Mouse (Mus musculus): Measurements from ENCODE around the gene Arhgap28. TPM values are rescaled to one million over a fixed set of nuclear protein-coding genes. Genes with fewer than 3 reads are reported as not detected.
A peak's percentile ranks its signal among the peaks of the same experiment; 100 is the strongest.
"Not testable (repeated sequence)": the region's sequence is repeated elsewhere in the genome, so short reads cannot be mapped to it uniquely, and the experiment has no call there.

The Arhgap28 gene
- polyA plus RNA-seq, 1 experiment from 2014 or later, result 6.9 TPM

GRCm38 (mm10) chr17:67864363-67864762, 139.6 kb downstream of the Arhgap28 start:
- Histone ChIP-seq H3K27me3 (no peaks in the 10 kb centered on the region), H3K36me3 (no peaks in the 10 kb centered on the region), H3K4me1 (replicated peaks) (no peaks in the 10 kb centered on the region), H3K4me2 (replicated peaks) (no peak overlapping the region), H3K9ac (replicated peaks) (no peak overlapping the region), H3K4me3 (replicated peaks) (no peak overlapping the region), H3K9me3 (no peaks in the 10 kb centered on the region; the same call in 1 of the 2 replicates), H3K27ac (no peak overlapping the region)
- no peak for ATAC-seq
- 90% methylated on average over 10 of the region's 10 CpGs for WGBS

- no peaks in the 10 kb centered on the region for H3K9me3 ChIP-seq
- 80% methylated on average over 16 of the region's 16 CpGs for WGBS
- ATAC-seq, result peak; percentile 74
Observed at GRCm38 (mm10) chr17:67861744-67862535, 142.0 kb downstream of the Arhgap28 start.

GRCm38 (mm10) chr17:67861080-67861630, 142.8 kb downstream of the Arhgap28 start:
- Histone ChIP-seq H3K27ac (no peak overlapping the region), H3K9me3 (no peaks in the 10 kb centered on the region), H3K36me3 (no peaks in the 10 kb centered on the region; the same call in 1 of the 2 replicates), H3K27me3 (no peaks in the 10 kb centered on the region), H3K4me2 (replicated peaks) (no peak overlapping the region), H3K9ac (replicated peaks) (no peak overlapping the region), H3K4me1 (replicated peaks) (no peaks in the 10 kb centered on the region), H3K4me3 (replicated peaks) (no peak overlapping the region)
- ATAC-seq, result peak; percentile 69
- 81% methylated on average over 10 of the region's 10 CpGs for WGBS

More at GRCm38 (mm10) chr17:67861744-67862535, 142.0 kb downstream of the Arhgap28 start:
- H3K4me3 ChIP-seq (replicated peaks), result no peak overlapping the region
- H3K27me3 ChIP-seq, result no peaks in the 10 kb centered on the region
- no peak overlapping the region for H3K9ac ChIP-seq (replicated peaks)
- H3K27ac ChIP-seq, result no peak overlapping the region
- no peaks in the 10 kb centered on the region; the same call in 1 of the 2 replicates for H3K36me3 ChIP-seq
- no peak overlapping the region for H3K4me2 ChIP-seq (replicated peaks)
- H3K4me1 ChIP-seq (replicated peaks), result no peaks in the 10 kb centered on the region

GRCm38 (mm10) chr17:67841494-67841893, 162.4 kb downstream of the Arhgap28 start:
- not testable (repeated sequence) for H3K4me2 ChIP-seq (replicated peaks); H3K36me3 ChIP-seq; H3K9me3 ChIP-seq; H3K27ac ChIP-seq; H3K27me3 ChIP-seq; H3K4me3 ChIP-seq (replicated peaks); H3K4me1 ChIP-seq (replicated peaks); H3K9ac ChIP-seq (replicated peaks); ATAC-seq
- 93% methylated on average over 2 of the region's 2 CpGs for WGBS

- 90% methylated on average over 13 of the region's 13 CpGs for WGBS
- H3K9me3 ChIP-seq, result 0 out of 2 replicates have a peak, but pooled peaks cover 2% of the 10 kb centered on the region
- H3K4me2 ChIP-seq (replicated peaks), result no peak overlapping the region
- no peak overlapping the region for H3K27ac ChIP-seq
- H3K27me3 ChIP-seq, result no peaks in the 10 kb centered on the region
- H3K4me1 ChIP-seq (replicated peaks), result no peaks in the 10 kb centered on the region
- no peak overlapping the region for H3K4me3 ChIP-seq (replicated peaks)
- H3K36me3 ChIP-seq, result no peaks in the 10 kb centered on the region
- no peak overlapping the region for H3K9ac ChIP-seq (replicated peaks)
- no peak for ATAC-seq
Observed at GRCm38 (mm10) chr17:67838948-67839347, 165.0 kb downstream of the Arhgap28 start.

GRCm38 (mm10) chr17:67837351-67838090, 166.4 kb downstream of the Arhgap28 start:
- WGBS, result 59% methylated on average over 17 of the region's 17 CpGs

GRCm38 (mm10) chr17:67836146-67836895, 167.6 kb downstream of the Arhgap28 start:
- Histone ChIP-seq H3K27ac (no peak overlapping the region), H3K9ac (replicated peaks) (no peak overlapping the region), H3K27me3 (no peaks in the 10 kb centered on the region), H3K4me2 (replicated peaks) (no peak overlapping the region), H3K9me3 (0 out of 2 replicates have a peak, but pooled peaks cover 2% of the 10 kb centered on the region), H3K4me3 (replicated peaks) (no peak overlapping the region), H3K36me3 (no peaks in the 10 kb centered on the region), H3K4me1 (replicated peaks) (no peaks in the 10 kb centered on the region)
- WGBS, result 95% methylated on average over 20 of the region's 20 CpGs
- no peak for ATAC-seq

More at GRCm38 (mm10) chr17:67837351-67838090, 166.4 kb downstream of the Arhgap28 start:
- Histone ChIP-seq H3K27ac (no peak overlapping the region), H3K36me3 (no peaks in the 10 kb centered on the region), H3K9ac (replicated peaks) (no peak overlapping the region), H3K4me2 (replicated peaks) (no peak overlapping the region), H3K27me3 (no peaks in the 10 kb centered on the region), H3K4me1 (replicated peaks) (no peaks in the 10 kb centered on the region), H3K9me3 (0 out of 2 replicates have a peak, but pooled peaks cover 2% of the 10 kb centered on the region), H3K4me3 (replicated peaks) (no peak overlapping the region)
- peak; percentile 77 for ATAC-seq

DNA sequence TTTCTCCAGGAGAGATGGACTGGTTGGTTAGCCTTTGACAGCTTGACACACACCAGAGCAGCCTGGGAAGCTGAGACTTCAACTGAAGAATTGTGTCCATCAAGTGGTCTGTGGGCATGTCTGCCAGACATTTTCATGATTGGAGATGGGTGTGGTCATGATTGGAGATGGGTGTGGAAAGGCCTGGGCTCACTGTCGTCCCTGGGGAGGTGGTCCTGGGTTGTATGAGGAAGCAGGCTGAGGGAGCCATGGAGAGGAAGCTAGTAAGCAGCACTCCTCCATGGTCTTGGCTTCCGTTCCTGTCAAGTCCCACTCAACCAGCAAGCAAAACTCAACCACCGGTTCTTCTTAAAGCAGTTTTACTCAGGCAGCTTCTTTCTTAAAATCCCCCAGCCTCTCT, 176.5 kb downstream of the Arhgap28 start:
- no peaks in the 10 kb centered on the region for H3K27me3 ChIP-seq
- H3K4me1 ChIP-seq (replicated peaks), result no peaks in the 10 kb centered on the region
- no peak overlapping the region for H3K9ac ChIP-seq (replicated peaks)
- H3K9me3 ChIP-seq, result 0 out of 2 replicates have a peak, but pooled peaks cover 6% of the 10 kb centered on the region
- WGBS, result 91% methylated on average over 3 of the region's 3 CpGs
- no peak for ATAC-seq
- H3K4me3 ChIP-seq (replicated peaks), result no peak overlapping the region
- no peak overlapping the region for H3K4me2 ChIP-seq (replicated peaks)
- H3K27ac ChIP-seq, result no peak overlapping the region
- H3K36me3 ChIP-seq, result peaks cover 3% of the 10 kb centered on the region

- Histone ChIP-seq H3K27me3 (no peaks in the 10 kb centered on the region), H3K9me3 (no peaks in the 10 kb centered on the region), H3K27ac (no peak overlapping the region), H3K4me1 (replicated peaks) (peaks cover 5% of the 10 kb centered on the region; the same call in 1 of the 2 replicates), H3K4me3 (replicated peaks) (no peak overlapping the region), H3K36me3 (peaks cover 60% of the 10 kb centered on the region), H3K9ac (replicated peaks) (no peak overlapping the region), H3K4me2 (replicated peaks) (no peak overlapping the region)
- ATAC-seq, result no peak
- WGBS, result 95% methylated on average over 10 of the region's 10 CpGs
Observed at GRCm38 (mm10) chr17:67816916-67817315, 187.0 kb downstream of the Arhgap28 start.

DNA sequence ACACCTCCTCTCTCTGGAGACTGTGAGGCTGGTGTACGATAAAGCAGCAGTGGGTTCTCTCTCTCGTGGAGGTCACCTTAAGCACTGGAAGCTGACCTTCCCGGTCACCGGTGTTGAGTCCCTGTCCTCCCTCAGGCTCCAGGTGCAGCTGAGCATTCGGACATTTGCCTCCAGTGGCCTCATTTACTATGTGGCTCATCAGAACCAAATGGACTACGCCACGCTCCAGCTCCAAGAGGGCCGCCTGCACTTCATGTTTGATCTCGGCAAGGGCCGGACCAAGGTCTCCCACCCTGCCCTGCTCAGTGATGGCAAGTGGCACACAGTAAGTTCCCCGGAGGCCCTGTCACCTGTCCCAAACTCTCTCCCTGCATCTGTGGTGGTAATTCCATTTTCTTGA, 188.2 kb downstream of the Arhgap28 start:
- Histone ChIP-seq H3K36me3 (peaks cover 64% of the 10 kb centered on the region), H3K9ac (replicated peaks) (no peak overlapping the region), H3K4me3 (replicated peaks) (no peak overlapping the region), H3K27me3 (no peaks in the 10 kb centered on the region), H3K9me3 (no peaks in the 10 kb centered on the region), H3K27ac (no peak overlapping the region), H3K4me2 (replicated peaks) (no peak overlapping the region), H3K4me1 (replicated peaks) (peaks cover 5% of the 10 kb centered on the region; the same call in 1 of the 2 replicates)
- 94% methylated on average over 11 of the region's 11 CpGs for WGBS
- no peak for ATAC-seq

DNA sequence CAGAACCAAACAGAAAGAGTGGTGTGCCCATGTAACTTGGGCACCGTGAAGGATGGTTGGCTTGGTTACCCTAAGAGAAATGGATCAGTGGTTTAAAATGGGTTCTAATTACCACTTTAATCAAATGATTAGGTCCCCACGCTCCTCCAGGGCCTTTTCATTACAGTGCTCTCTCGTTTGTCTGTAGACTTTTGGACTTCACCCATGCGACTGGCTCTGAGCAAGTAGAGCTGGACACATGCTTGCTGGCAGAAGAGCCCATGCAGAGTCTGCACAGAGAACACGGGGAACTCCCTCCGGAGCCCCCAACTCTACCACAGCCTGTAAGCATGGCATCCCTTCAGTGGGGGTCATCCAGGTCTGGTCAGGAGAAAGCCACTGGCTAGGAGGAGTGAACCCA, 190.3 kb downstream of the Arhgap28 start:
- Histone ChIP-seq H3K9ac (replicated peaks) (no peak overlapping the region), H3K27ac (no peak overlapping the region), H3K4me2 (replicated peaks) (no peak overlapping the region), H3K36me3 (peaks cover 75% of the 10 kb centered on the region), H3K27me3 (no peaks in the 10 kb centered on the region), H3K4me1 (replicated peaks) (no peaks in the 10 kb centered on the region), H3K9me3 (no peaks in the 10 kb centered on the region), H3K4me3 (replicated peaks) (no peak overlapping the region)
- WGBS, result 96% methylated on average over 6 of the region's 6 CpGs
- no peak for ATAC-seq

Data from midbrain, embryonic 13.5 days (tissue).